Mouse (Mus musculus) heart, embryonic 16.5 days (tissue): ENCODE measurements at regions not wholly inside any gene's neighbourhood (a gene's known extent, or its start where the extent isn't known, plus 50 kb on each side); places are given as distances from the start of the nearest gene placed in this dataset.
A peak's percentile ranks its signal among the peaks of the same experiment; 100 is the strongest.

Source experiments
- ATAC-seq: fragments of 200-750 bp; cut with Nextera tagmentation; replicated peaks from 2 replicates; pipeline ENCODE4 v1.8.0; 2017; ENCODE audit warnings: moderate number of reproducible peaks; ENCODE audit not compliant: insufficient read depth, low FRiP score; ENCODE audit errors: extremely low read depth
- H3K27ac ChIP-seq: fragments of 300-500 bp; sonication (generic); 2 replicates; pipeline ENCODE4 v1.5.1; 2014; ENCODE audit warnings: mild to moderate bottlenecking, low read length, control low read depth, moderate library complexity
- H3K27me3 ChIP-seq: fragments of 300-500 bp; sonication (generic); 2 replicates; pipeline ENCODE4 v1.6.1; 2014; ENCODE audit warnings: low read length, mixed read lengths; ENCODE audit not compliant: control insufficient read depth, insufficient read depth
- H3K36me3 ChIP-seq: fragments of 300-500 bp; sonication (generic); 2 replicates; pipeline ENCODE4 v1.6.1; 2014; ENCODE audit not compliant: control insufficient read depth, insufficient read depth
- H3K4me1 ChIP-seq: fragments of 300-500 bp; sonication (generic); 2 replicates; pipeline ENCODE4 v1.6.1; 2014; ENCODE audit warnings: low read length, mixed read lengths; ENCODE audit not compliant: control insufficient read depth, insufficient read depth
- H3K4me2 ChIP-seq: fragments of 300-500 bp; sonication (generic); 2 replicates; pipeline ENCODE4 v1.6.1; 2014; ENCODE audit warnings: low read depth, mild to moderate bottlenecking, control low read depth, low read length
- H3K4me3 ChIP-seq: fragments of 300-500 bp; sonication (generic); 2 replicates; pipeline ENCODE4 v1.5.1; 2014; ENCODE audit warnings: mild to moderate bottlenecking, control low read depth, low read length
- H3K9ac ChIP-seq: fragments of 300-500 bp; sonication (generic); 2 replicates; pipeline ENCODE4 v1.6.1; 2014; ENCODE audit warnings: low read length, control low read depth
- H3K9me3 ChIP-seq: fragments of 300-500 bp; sonication (generic); replicated peaks from 2 replicates; pipeline ENCODE4 v1.6.1; 2016; ENCODE audit warnings: low read length; ENCODE audit not compliant: control insufficient read depth
- WGBS: fragments of 180-500 bp; shearing (Covaris S2); extraction: QIAGEN DNeasy Blood & Tissue Kit; methylation state at CpG from one replicate; pipeline ENCODE4 v1.1.7; 2014; 5-methylcytosine and 5-hydroxymethylcytosine counted together

DNA sequence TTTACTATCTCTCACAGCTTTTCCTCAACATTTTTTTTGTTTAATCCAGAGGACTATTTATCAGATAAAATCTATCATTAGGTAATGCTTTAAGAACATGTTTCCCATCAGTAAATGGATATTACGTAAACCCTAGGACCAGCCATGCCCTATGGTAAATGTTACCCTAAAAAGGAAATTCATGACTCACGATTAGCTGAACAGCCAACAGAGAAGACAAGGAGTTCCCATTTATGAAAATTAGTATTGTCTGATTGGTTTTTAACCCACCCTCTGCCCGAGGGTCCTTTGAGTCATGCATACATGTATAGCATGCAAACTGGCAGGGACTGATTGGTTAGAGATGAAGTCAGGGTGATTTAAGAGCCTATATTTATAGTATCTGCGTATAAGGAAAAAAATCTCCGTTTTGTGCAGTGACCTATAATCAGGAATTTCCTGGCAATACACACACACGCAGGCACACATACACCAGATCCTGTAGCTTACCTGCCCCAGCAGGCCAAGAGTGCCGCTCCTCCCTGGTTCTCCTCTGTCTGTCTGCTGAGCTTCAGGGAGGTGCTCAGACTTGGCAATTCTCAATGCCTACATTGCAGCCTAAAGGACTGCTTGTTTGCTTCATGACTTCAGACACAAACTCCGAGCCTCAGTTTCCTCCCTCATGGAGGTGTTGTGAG, 174.0 kb upstream of the Fggy start:
- no peak for ATAC-seq
- no peak overlapping the region for H3K4me3 ChIP-seq
- H3K27ac ChIP-seq, result no peak overlapping the region
- no peak overlapping the region for H3K9ac ChIP-seq
- WGBS, result 75% methylated on average over 8 of the region's 8 CpGs
- peaks cover 15% of the 10 kb centered on the region for H3K4me1 ChIP-seq
- H3K4me2 ChIP-seq, result no peak overlapping the region
- H3K36me3 ChIP-seq, result no peaks in the 10 kb centered on the region
- no peaks in the 10 kb centered on the region for H3K9me3 ChIP-seq
- no peaks in the 10 kb centered on the region for H3K27me3 ChIP-seq

- Histone ChIP-seq H3K9me3 (no peaks in the 10 kb centered on the region), H3K9ac (no peak overlapping the region), H3K27ac (no peak overlapping the region; the same call in 1 of the 2 replicates), H3K4me3 (no peak overlapping the region), H3K27me3 (no peaks in the 10 kb centered on the region), H3K4me1 (peaks cover 14% of the 10 kb centered on the region), H3K4me2 (no peak overlapping the region), H3K36me3 (no peaks in the 10 kb centered on the region)
- 0 out of 2 replicates have a peak, but pooled peaks have one; percentile 37 for ATAC-seq
- WGBS, result 7% methylated on average over 7 of the region's 7 CpGs
These were observed 171.8 kb upstream of the Fggy start for GRCm38 (mm10) chr4:95385552-95385951.

- H3K9me3 ChIP-seq, result no peaks in the 10 kb centered on the region
- ATAC-seq, result no peak
- H3K4me1 ChIP-seq, result peaks cover 14% of the 10 kb centered on the region
- no peak overlapping the region for H3K27ac ChIP-seq
- H3K27me3 ChIP-seq, result no peaks in the 10 kb centered on the region
- H3K9ac ChIP-seq, result no peak overlapping the region
- H3K4me2 ChIP-seq, result no peak overlapping the region
- WGBS, result 18% methylated on average over 2 of the region's 2 CpGs
- no peaks in the 10 kb centered on the region for H3K36me3 ChIP-seq
- no peak overlapping the region for H3K4me3 ChIP-seq
These were observed 171.3 kb upstream of the Fggy start for GRCm38 (mm10) chr4:95386021-95386420.

GRCm38 (mm10) chr4:95388556-95388955, 168.8 kb upstream of the Fggy start:
- Histone ChIP-seq H3K27me3 (no peaks in the 10 kb centered on the region), H3K36me3 (no peaks in the 10 kb centered on the region), H3K9me3 (no peaks in the 10 kb centered on the region), H3K4me3 (no peak overlapping the region), H3K9ac (no peak overlapping the region), H3K4me2 (no peak overlapping the region), H3K27ac (no peak overlapping the region), H3K4me1 (peaks cover 14% of the 10 kb centered on the region)
- 33% methylated on average over 3 of the region's 3 CpGs for WGBS
- ATAC-seq, result no peak

GRCm38 (mm10) chr4:95389647-95390046, 167.7 kb upstream of the Fggy start:
- H3K4me1 ChIP-seq, result peaks cover 14% of the 10 kb centered on the region
- H3K27ac ChIP-seq, result no peak overlapping the region
- 41% methylated on average over 2 of the region's 2 CpGs for WGBS
- no peaks in the 10 kb centered on the region for H3K27me3 ChIP-seq
- no peak overlapping the region for H3K4me2 ChIP-seq
- H3K4me3 ChIP-seq, result no peak overlapping the region
- no peak for ATAC-seq
- no peaks in the 10 kb centered on the region for H3K9me3 ChIP-seq
- no peak overlapping the region for H3K9ac ChIP-seq
- no peaks in the 10 kb centered on the region for H3K36me3 ChIP-seq

DNA sequence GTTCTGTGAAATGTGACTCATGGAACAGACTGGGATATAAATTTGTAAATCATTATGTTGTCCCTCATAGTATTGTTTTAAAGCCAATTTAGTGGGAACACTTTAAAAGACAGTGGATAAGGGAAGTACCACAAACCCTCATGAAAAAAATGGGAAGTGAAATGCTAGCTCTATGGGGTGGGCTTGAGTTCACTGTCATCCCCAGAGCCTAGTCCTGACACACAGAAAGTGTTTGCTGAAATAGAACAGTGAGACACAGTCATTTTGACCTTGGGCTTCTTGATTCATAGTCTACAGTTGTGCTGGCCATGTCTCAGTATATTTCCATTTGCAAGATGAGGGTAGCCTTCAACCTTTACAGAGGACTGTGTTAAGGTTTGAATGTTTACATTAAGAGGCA, 166.8 kb upstream of the Fggy start:
- peaks cover 9% of the 10 kb centered on the region for H3K4me1 ChIP-seq
- H3K9me3 ChIP-seq, result no peaks in the 10 kb centered on the region
- ATAC-seq, result no peak
- no peak overlapping the region for H3K27ac ChIP-seq
- H3K36me3 ChIP-seq, result no peaks in the 10 kb centered on the region
- no peak overlapping the region for H3K4me2 ChIP-seq
- H3K27me3 ChIP-seq, result no peaks in the 10 kb centered on the region
- no peak overlapping the region for H3K9ac ChIP-seq
- no peak overlapping the region for H3K4me3 ChIP-seq

- no peak overlapping the region for H3K4me2 ChIP-seq
- WGBS, result 58% methylated on average over 3 of the region's 3 CpGs
- no peak for ATAC-seq
- H3K27me3 ChIP-seq, result no peaks in the 10 kb centered on the region
- H3K9me3 ChIP-seq, result no peaks in the 10 kb centered on the region
- no peak overlapping the region for H3K9ac ChIP-seq
- no peaks in the 10 kb centered on the region for H3K4me1 ChIP-seq
- H3K27ac ChIP-seq, result no peak overlapping the region
- no peaks in the 10 kb centered on the region for H3K36me3 ChIP-seq
- no peak overlapping the region for H3K4me3 ChIP-seq
These were observed 161.6 kb upstream of the Fggy start for GRCm38 (mm10) chr4:95395746-95396145.

DNA sequence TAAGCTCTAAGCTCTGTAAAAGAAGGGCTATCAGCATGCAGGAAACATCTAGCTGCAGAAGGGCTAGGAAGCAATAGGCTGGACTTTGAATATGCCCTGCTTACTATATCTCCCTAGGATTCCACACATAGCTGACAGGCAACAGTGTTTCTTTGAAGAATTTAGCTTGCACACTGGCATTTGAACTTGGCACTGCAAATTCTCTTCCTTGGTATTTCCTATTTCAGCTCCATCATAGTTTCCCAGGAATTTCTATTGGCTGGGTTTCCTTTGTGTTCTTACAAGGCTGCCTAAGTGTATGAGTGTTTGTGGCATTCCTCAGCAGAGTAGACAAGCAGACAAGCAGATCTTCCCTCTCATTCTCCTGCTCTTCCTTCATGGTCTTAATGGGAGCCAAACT, 159.0 kb upstream of the Fggy start:
- Histone ChIP-seq H3K27me3 (no peaks in the 10 kb centered on the region), H3K4me2 (no peak overlapping the region), H3K4me3 (no peak overlapping the region), H3K27ac (no peak overlapping the region), H3K4me1 (no peaks in the 10 kb centered on the region), H3K9me3 (no peaks in the 10 kb centered on the region), H3K9ac (no peak overlapping the region), H3K36me3 (no peaks in the 10 kb centered on the region)
- no peak for ATAC-seq

- no peaks in the 10 kb centered on the region for H3K36me3 ChIP-seq
- H3K27me3 ChIP-seq, result no peaks in the 10 kb centered on the region
- no peaks in the 10 kb centered on the region for H3K9me3 ChIP-seq
- H3K4me2 ChIP-seq, result no peak overlapping the region
- H3K9ac ChIP-seq, result no peak overlapping the region
- no peak for ATAC-seq
- no peak overlapping the region for H3K4me3 ChIP-seq
- no peak overlapping the region for H3K27ac ChIP-seq
- no peaks in the 10 kb centered on the region for H3K4me1 ChIP-seq
- WGBS, result 56% methylated on average over 6 of the region's 6 CpGs
These were observed 155.0 kb upstream of the Fggy start for GRCm38 (mm10) chr4:95402273-95402672.
